Mouse (Mus musculus) small intestine, adult 2 months (tissue): ENCODE results near the gene Ddb1. TPM values are rescaled to one million over a fixed set of nuclear protein-coding genes. Genes with fewer than 3 reads are reported as not detected.

ENCODE experiments used
- H3K27ac ChIP-seq: fragments of 200-500 bp; 2 replicates; pipeline ENCODE4 v1.5.1; 2012; ENCODE audit warnings: low read depth, low read length, control low read depth, inconsistent platforms; ENCODE audit not compliant: insufficient read depth
- H3K27me3 ChIP-seq: fragments of 200-500 bp; 2 replicates; pipeline ENCODE4 v1.6.1; 2012; ENCODE audit warnings: mild to moderate bottlenecking, moderate library complexity, low read length, inconsistent platforms; ENCODE audit not compliant: control insufficient read depth, insufficient read depth
- H3K36me3 ChIP-seq: fragments of 200-500 bp; 2 replicates; pipeline ENCODE4 v1.6.1; 2012; ENCODE audit warnings: mild to moderate bottlenecking, low read length, control low read depth, inconsistent platforms; ENCODE audit not compliant: control insufficient read depth, insufficient read depth
- H3K4me1 ChIP-seq: fragments of 200-500 bp; 2 replicates; pipeline ENCODE4 v1.6.1; 2012; ENCODE audit warnings: low read length, inconsistent platforms, mixed read lengths; ENCODE audit not compliant: control insufficient read depth, insufficient read depth, insufficient read length
- H3K4me3 ChIP-seq: fragments of 200-500 bp; 2 replicates; pipeline ENCODE4 v1.5.1; 2012; ENCODE audit warnings: low read depth, mild to moderate bottlenecking, control low read depth, inconsistent platforms, low read length, moderate library complexity
- CTCF ChIP-seq: fragments of 200-500 bp; IDR thresholded peaks from 2 replicates; pipeline ENCODE4 v1.5.1; 2012; ENCODE audit warnings: low read depth, mild to moderate bottlenecking, control low read depth, inconsistent platforms, low read length, moderate library complexity, mixed read lengths; ENCODE audit not compliant: insufficient replicate concordance, insufficient read length; ENCODE audit errors: extremely low read depth
- POLR2A ChIP-seq: fragments of 200-500 bp; IDR thresholded peaks from 2 replicates; pipeline ENCODE4 v1.6.1; 2012; ENCODE audit warnings: low read depth, mild to moderate bottlenecking, control low read depth, inconsistent platforms, low read length, moderate library complexity
- WGBS: fragments of 180-500 bp; shearing (Covaris S2); methylation state at CpG from one replicate; pipeline ENCODE4 v1.1.7; 2018; 5-methylcytosine and 5-hydroxymethylcytosine counted together
- polyA plus RNA-seq: library from polyadenylated mRNA; depleted of rRNA; stranded (reverse); fragments of >200 nt; gene quantifications from 2 replicates; pipeline ENCODE4 v1.2.3, GENCODE M21; 2012

Gene Ddb1
- polyA plus RNA-seq, 1 experiment, result 57.2 TPM

- Histone ChIP-seq H3K36me3 (no peaks in the 10 kb centered on the region), H3K27me3 (0 out of 2 replicates have a peak, but pooled peaks cover 3% of the 10 kb centered on the region), H3K27ac (0 out of 2 replicates have a peak overlapping the region, but pooled peaks have one; percentile 4), H3K4me3 (no peak overlapping the region), H3K4me1 (no peaks in the 10 kb centered on the region)
- TF ChIP-seq CTCF (no peak), POLR2A (no peak)
- WGBS, result 56% methylated on average over 6 of the region's 6 CpGs
These were observed 43.4 kb upstream of the Ddb1 start for GRCm38 (mm10) chr19:10561558-10562314.

- Histone ChIP-seq H3K27ac (no peak overlapping the region), H3K36me3 (no peaks in the 10 kb centered on the region), H3K4me3 (no peak overlapping the region), H3K4me1 (no peaks in the 10 kb centered on the region), H3K27me3 (0 out of 2 replicates have a peak, but pooled peaks cover 3% of the 10 kb centered on the region)
- WGBS, result 70% methylated on average over 5 of the region's 5 CpGs
- no peak for TF ChIP-seq CTCF
- TF ChIP-seq POLR2A, result no peak
These were observed 42.8 kb upstream of the Ddb1 start for GRCm38 (mm10) chr19:10562351-10562750.

GRCm38 (mm10) chr19:10564278-10564677 lies 40.8 kb upstream of the Ddb1 start:
- Histone ChIP-seq H3K4me1 (no peaks in the 10 kb centered on the region), H3K4me3 (no peak overlapping the region), H3K27me3 (0 out of 2 replicates have a peak, but pooled peaks cover 3% of the 10 kb centered on the region), H3K27ac (no peak overlapping the region), H3K36me3 (no peaks in the 10 kb centered on the region)
- WGBS, result 75% methylated on average over 6 of the region's 6 CpGs
- TF ChIP-seq CTCF (no peak), POLR2A (no peak)

- Histone ChIP-seq H3K27ac (no peak overlapping the region), H3K4me3 (no peak overlapping the region), H3K36me3 (no peaks in the 10 kb centered on the region), H3K4me1 (no peaks in the 10 kb centered on the region), H3K27me3 (0 out of 2 replicates have a peak, but pooled peaks cover 3% of the 10 kb centered on the region)
- TF ChIP-seq CTCF (no peak), POLR2A (no peak)
- WGBS, result 46% methylated on average over 4 of the region's 4 CpGs
These were observed 39.9 kb upstream of the Ddb1 start for GRCm38 (mm10) chr19:10565217-10565616.

GRCm38 (mm10) chr19:10569627-10570026 lies 35.5 kb upstream of the Ddb1 start:
- Histone ChIP-seq H3K27me3 (0 out of 2 replicates have a peak, but pooled peaks cover 3% of the 10 kb centered on the region), H3K27ac (no peak overlapping the region), H3K4me1 (0 out of 2 replicates have a peak, but pooled peaks cover 2% of the 10 kb centered on the region), H3K36me3 (peaks cover 6% of the 10 kb centered on the region; the same call in 1 of the 2 replicates), H3K4me3 (no peak overlapping the region)
- no peak for TF ChIP-seq CTCF
- TF ChIP-seq POLR2A, result no peak
- 92% methylated on average over 6 of the region's 6 CpGs for WGBS

DNA sequence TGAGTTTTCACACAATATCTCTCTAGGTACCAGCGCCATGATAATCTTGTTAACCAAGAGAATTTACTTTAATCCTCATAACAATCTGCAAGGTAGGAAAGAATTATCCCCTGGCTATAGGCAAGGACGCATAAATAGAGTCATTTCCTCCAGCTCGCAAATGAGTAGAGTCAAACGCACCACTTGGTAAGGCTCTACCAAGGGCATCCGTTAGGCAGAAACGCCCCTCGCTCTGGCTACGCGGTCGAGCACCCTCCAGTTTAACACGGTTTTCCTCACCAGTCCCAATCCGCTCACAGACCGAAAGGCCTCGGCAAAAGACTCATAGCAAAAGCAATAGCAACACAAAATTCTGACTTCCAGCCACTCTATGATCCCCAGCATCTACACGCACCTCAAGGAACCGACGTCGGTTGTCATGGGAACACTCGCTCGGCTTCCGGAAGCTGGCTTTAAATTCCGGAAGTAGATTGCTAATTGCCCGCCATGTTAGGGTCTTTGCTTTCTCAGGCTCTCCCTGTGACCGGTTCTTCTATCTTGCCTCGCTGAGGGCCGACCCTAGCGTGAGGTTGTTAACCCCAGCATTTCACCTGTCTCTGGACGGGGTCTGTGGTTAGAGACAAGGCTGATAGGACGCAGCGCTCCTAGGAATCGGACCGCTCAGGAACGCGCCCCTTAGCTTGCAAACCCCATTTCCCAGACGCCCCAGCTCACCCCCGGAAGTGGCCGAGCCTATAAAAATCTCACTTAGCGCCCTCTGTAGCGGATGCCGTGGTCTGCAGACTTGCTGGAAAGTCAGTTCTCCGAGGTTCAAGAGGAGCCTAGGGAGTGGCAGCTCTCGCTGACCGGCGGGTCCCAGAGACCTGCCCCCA lies 28.2 kb upstream of the Ddb1 start, which contains the start of the genes Cyb561a3 and Tmem138:
Gene Cyb561a3, plus strand, starts transcription at position 483 of the 872 bp plus-strand sequence.
Gene Tmem138, minus strand, starts transcription at position 673 of the 872 bp plus-strand sequence.
- H3K27me3 ChIP-seq, result no peaks in the 10 kb centered on the region
- peaks cover 12% of the 10 kb centered on the region; the same call in 1 of the 2 replicates for H3K36me3 ChIP-seq
- H3K4me1 ChIP-seq, result no peaks in the 10 kb centered on the region
- TF ChIP-seq POLR2A (peak; percentile 95), CTCF (no peak)
- peak within 1 kb of the TSS; percentile 89 for H3K27ac ChIP-seq
- under 1% methylated on average over 44 of the region's 44 CpGs for WGBS
- H3K4me3 ChIP-seq, result peak within 1 kb of the TSS; percentile 85

DNA sequence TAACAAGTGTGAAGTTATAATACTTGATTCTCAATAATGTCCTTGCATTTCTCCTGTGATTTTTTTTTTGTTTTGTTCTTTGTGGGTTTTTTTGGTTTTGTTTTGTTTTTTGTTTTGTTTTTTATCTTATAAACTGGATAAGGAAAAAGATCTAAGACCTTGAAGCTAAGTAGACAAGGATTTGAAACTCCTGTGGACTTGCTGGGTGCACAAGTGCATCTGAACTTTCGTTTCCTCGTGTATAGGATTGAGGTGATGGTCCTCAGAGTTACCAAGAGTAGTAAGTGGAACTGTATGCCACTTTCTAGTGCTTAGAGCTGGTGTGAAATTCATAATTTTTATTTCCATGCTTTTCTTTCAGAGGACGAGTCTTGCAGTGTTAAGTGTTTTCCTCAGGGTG lies 25.0 kb upstream of the Ddb1 start:
- no peak for TF ChIP-seq POLR2A
- no peak for TF ChIP-seq CTCF
- no peaks in the 10 kb centered on the region for H3K27me3 ChIP-seq
- WGBS, result 82% methylated on average over 3 of the region's 3 CpGs
- H3K4me3 ChIP-seq, result no peak overlapping the region
- peaks cover under 1% of the 10 kb centered on the region; the same call in 1 of the 2 replicates for H3K4me1 ChIP-seq
- peaks cover 10% of the 10 kb centered on the region for H3K36me3 ChIP-seq
- no peak overlapping the region for H3K27ac ChIP-seq
